Mouse (Mus musculus) adrenal gland (tissue): ENCODE data around the gene Rad9a.

Experiments
- intact Hi-C: fragments of 180-260 bp; cut with DNase I; formaldehyde crosslinking; loops from one replicate; pipeline ENCODE4 v1.15.1; 2025

The Rad9a gene

GRCm38 (mm10) chr19:4194776-4195650 lies 6.4 kb downstream of the Rad9a start:
- intact Hi-C loops, result no loop called here

GRCm38 (mm10) chr19:4194021-4194724 lies 7.3 kb downstream of the Rad9a start:
- intact Hi-C loops, result no loop called here

GRCm38 (mm10) chr19:4193129-4193528 lies 8.3 kb downstream of the Rad9a start:
- intact Hi-C loops, result no loop called here

GRCm38 (mm10) chr19:4192251-4192985 lies 9.0 kb downstream of the Rad9a start:
- intact Hi-C loops, result no loop called here

GRCm38 (mm10) chr19:4191528-4192250 lies 9.8 kb downstream of the Rad9a start, which contains the start of gene Ppp1ca:
TSS of gene Ppp1ca (plus strand) at chr19:4192065.
- intact Hi-C loops, result no loop called here

GRCm38 (mm10) chr19:4190831-4191334 lies 10.6 kb downstream of the Rad9a start, which contains the start of gene Tbc1d10c:
TSS of gene Tbc1d10c (minus strand) at chr19:4191284.
- intact Hi-C loops, result no loop called here

- intact Hi-C loops, result no loop called here
These were observed 12.3 kb downstream of the Rad9a start for GRCm38 (mm10) chr19:4189051-4189620.

GRCm38 (mm10) chr19:4187303-4187702 lies 14.2 kb downstream of the Rad9a start:
- intact Hi-C loops, result no loop called here

- intact Hi-C loops, result no loop called here
These were observed 16.2 kb downstream of the Rad9a start for GRCm38 (mm10) chr19:4184976-4185975.

- intact Hi-C loops, result no loop called here
These were observed 17.8 kb downstream of the Rad9a start for GRCm38 (mm10) chr19:4183689-4184088.

GRCm38 (mm10) chr19:4181892-4182291 lies 19.6 kb downstream of the Rad9a start:
- intact Hi-C loops, result no loop called here

- intact Hi-C loops, result no loop called here
These were observed 21.1 kb downstream of the Rad9a start for GRCm38 (mm10) chr19:4180411-4180810.

GRCm38 (mm10) chr19:4175368-4175947 lies 26.0 kb downstream of the Rad9a start, which contains the start of gene Carns1:
TSS of gene Carns1 (minus strand) at chr19:4175479.
- intact Hi-C loops, result no loop called here

- intact Hi-C loops, result no loop called here
These were observed 28.5 kb downstream of the Rad9a start for GRCm38 (mm10) chr19:4172925-4173324.

GRCm38 (mm10) chr19:4171393-4172290 lies 29.8 kb downstream of the Rad9a start:
- intact Hi-C loops, result no loop called here

- intact Hi-C loops, result no loop called here
These were observed 30.6 kb downstream of the Rad9a start for GRCm38 (mm10) chr19:4170723-4171392.

- intact Hi-C loops, result no loop called here
These were observed 31.7 kb downstream of the Rad9a start for GRCm38 (mm10) chr19:4169810-4170209.
